Mouse (Mus musculus) brain, embryonic 14.5 days (tissue): ENCODE measurements around the gene Gm7075.

ENCODE experiments used
- CTCF ChIP-seq: fragments of 200-500 bp; IDR thresholded peaks from 2 replicates; pipeline ENCODE4 v1.5.1; 2012; ENCODE audit warnings: inconsistent platforms, mild to moderate bottlenecking, moderate library complexity, borderline replicate concordance; ENCODE audit not compliant: insufficient read depth, insufficient read length; ENCODE audit errors: extremely low read depth
- POLR2A ChIP-seq: fragments of 200-500 bp; IDR thresholded peaks from 2 replicates; pipeline ENCODE4 v1.6.1; 2012; ENCODE audit warnings: mild to moderate bottlenecking, inconsistent platforms, borderline replicate concordance; ENCODE audit not compliant: poor library complexity, insufficient read depth, insufficient read length, severe bottlenecking; ENCODE audit errors: extremely low read depth

DNA sequence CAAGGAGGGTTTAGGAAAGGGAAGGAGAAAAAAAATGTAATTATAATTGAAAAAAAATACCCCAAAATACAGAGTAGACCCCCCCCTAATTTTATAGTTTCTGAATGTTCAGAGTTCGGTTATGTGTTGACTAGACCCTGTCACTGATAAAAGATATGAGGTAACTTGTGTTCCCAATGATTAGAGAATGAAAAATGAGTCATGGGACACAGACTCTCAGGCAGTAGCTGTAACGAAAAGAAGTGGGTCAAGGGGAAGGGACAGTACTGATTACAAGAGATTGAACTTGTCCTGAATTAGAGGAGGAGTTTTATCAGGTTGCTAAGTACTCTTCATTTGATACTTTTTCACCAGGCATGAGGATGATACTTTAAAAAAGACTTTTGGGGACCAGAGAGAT lies 11.3 kb upstream of the Gm7075 start:
- TF ChIP-seq CTCF: no peak
- TF ChIP-seq POLR2A: no peak
